Mouse (Mus musculus) E14TG2a.4 (cell line): ENCODE measurements around the gene Dnttip1.

ENCODE experiments used
- CTCF ChIP-seq: conservative IDR thresholded peaks from 2 replicates; pipeline ENCODE4 v1.5.1; 2014; ENCODE audit warnings: low read length
- NANOG ChIP-seq: IDR thresholded peaks from 2 replicates; pipeline ENCODE4 v1.6.1; 2014; ENCODE audit warnings: borderline replicate concordance, low read length, mixed read lengths

- TF ChIP-seq CTCF (no peak), NANOG (no peak)
Measured at GRCm38 (mm10) chr2:164761971-164762370, 16.2 kb downstream of the Dnttip1 start.
